Mouse (Mus musculus): ENCODE measurements around the gene Ndufs1. TPM values are rescaled to one million over a fixed set of nuclear protein-coding genes. Genes with fewer than 3 reads are reported as not detected.
A peak's percentile ranks its signal among the peaks of the same experiment; 100 is the strongest.

Gene Ndufs1
- polyA plus RNA-seq, 2 experiments = 57.9 to 108 TPM

GRCm38 (mm10) chr1:63180122-63180521 is 3.5 kb upstream of the Ndufs1 start:
- ATAC-seq (ENCODE audit: insufficient read depth) = no peak
- Histone ChIP-seq H3K4me3 (ENCODE audit: insufficient read depth in 1 of 2, low read depth in 2 of 2, low read length in 2 of 2) (no peak overlapping the region), H3K4me2 (ENCODE audit: low read depth) (no peak overlapping the region), H3K9ac (replicated peaks) (no peak overlapping the region), H3K4me1 (replicated peaks; ENCODE audit: control insufficient read depth in 2 of 2, insufficient read depth in 2 of 2, low read length in 1 of 2) (peaks cover 6 to 15% of the 10 kb centered on the region in 2 experiments), H3K27me3 (ENCODE audit: control insufficient read depth, insufficient read depth, low read length) (no peaks in the 10 kb centered on the region), H3K27ac (no peak overlapping the region), H3K36me3 (replicated peaks; ENCODE audit: control insufficient read depth, insufficient read depth, low read depth) (peaks cover 26% of the 10 kb centered on the region), H3K9me3 (ENCODE audit: control insufficient read depth, low read length) (no peaks in the 10 kb centered on the region)
- DNase-seq (ENCODE audit: low read depth in 3 of 3, low spot score in 3 of 3) = no peak
- no peak for TF ChIP-seq CTCF (IDR thresholded peaks at IDR 0.05; ENCODE audit: low read depth)
- TF ChIP-seq EP300 (IDR thresholded peaks at IDR 0.05; ENCODE audit: low read depth) = no peak
- WGBS (ENCODE audit: insufficient replicate concordance) = 85% methylated on average over 4 of the region's 4 CpGs

GRCm38 (mm10) chr1:63178308-63178707 is 1.7 kb upstream of the Ndufs1 start:
- Histone ChIP-seq H3K27ac (no peak overlapping the region), H3K4me3 (ENCODE audit: insufficient read depth in 1 of 2, low read depth in 2 of 2, low read length in 2 of 2) (peak overlapping the region; percentile 96 to 98), H3K4me2 (ENCODE audit: low read depth) (peak overlapping the region; percentile 84), H3K36me3 (replicated peaks; ENCODE audit: control insufficient read depth, insufficient read depth, low read depth) (peaks cover 26% of the 10 kb centered on the region), H3K27me3 (ENCODE audit: control insufficient read depth, insufficient read depth, low read length) (no peaks in the 10 kb centered on the region), H3K4me1 (replicated peaks; ENCODE audit: control insufficient read depth in 2 of 2, insufficient read depth in 2 of 2, low read length in 1 of 2) (peaks cover 10 to 22% of the 10 kb centered on the region in 2 experiments), H3K9ac (replicated peaks) (peak overlapping the region; percentile 98), H3K9me3 (ENCODE audit: control insufficient read depth, low read length) (no peaks in the 10 kb centered on the region)
- DNase-seq (ENCODE audit: low read depth in 3 of 3, low spot score in 3 of 3) (no peak), ATAC-seq (ENCODE audit: insufficient read depth) (no peak)
- no peak for TF ChIP-seq EP300 (IDR thresholded peaks at IDR 0.05; ENCODE audit: low read depth)
- TF ChIP-seq CTCF (IDR thresholded peaks at IDR 0.05; ENCODE audit: low read depth) = no peak
- 38% methylated on average over 3 of the region's 3 CpGs for WGBS (ENCODE audit: insufficient replicate concordance)

- Histone ChIP-seq H3K4me2 (ENCODE audit: low read depth) (peak overlapping the region; percentile 84), H3K4me3 (ENCODE audit: insufficient read depth in 1 of 2, low read depth in 2 of 2, low read length in 2 of 2) (peak overlapping the region; percentile 96 to 98), H3K36me3 (replicated peaks; ENCODE audit: control insufficient read depth, insufficient read depth, low read depth) (peaks cover 33% of the 10 kb centered on the region), H3K4me1 (replicated peaks; ENCODE audit: control insufficient read depth in 2 of 2, insufficient read depth in 2 of 2, low read length in 1 of 2) (peaks cover 10 to 22% of the 10 kb centered on the region in 2 experiments), H3K9ac (replicated peaks) (peak overlapping the region; percentile 98), H3K27ac (peak overlapping the region; percentile 80), H3K27me3 (ENCODE audit: control insufficient read depth, insufficient read depth, low read length) (no peaks in the 10 kb centered on the region), H3K9me3 (ENCODE audit: control insufficient read depth, low read length) (no peaks in the 10 kb centered on the region)
- no peak for TF ChIP-seq CTCF (IDR thresholded peaks at IDR 0.05; ENCODE audit: low read depth)
- no peak for TF ChIP-seq EP300 (IDR thresholded peaks at IDR 0.05; ENCODE audit: low read depth)
- ATAC-seq (ENCODE audit: insufficient read depth) = peak; percentile 38
- DNase-seq (ENCODE audit: low read depth in 3 of 3, low spot score in 3 of 3) = peak in 1 of 3 experiments; percentile 22
- WGBS (ENCODE audit: insufficient replicate concordance) = under 1% methylated on average over 14 of the region's 14 CpGs
These were observed 402 bp downstream of the Ndufs1 start for GRCm38 (mm10) chr1:63176259-63176603.

DNA sequence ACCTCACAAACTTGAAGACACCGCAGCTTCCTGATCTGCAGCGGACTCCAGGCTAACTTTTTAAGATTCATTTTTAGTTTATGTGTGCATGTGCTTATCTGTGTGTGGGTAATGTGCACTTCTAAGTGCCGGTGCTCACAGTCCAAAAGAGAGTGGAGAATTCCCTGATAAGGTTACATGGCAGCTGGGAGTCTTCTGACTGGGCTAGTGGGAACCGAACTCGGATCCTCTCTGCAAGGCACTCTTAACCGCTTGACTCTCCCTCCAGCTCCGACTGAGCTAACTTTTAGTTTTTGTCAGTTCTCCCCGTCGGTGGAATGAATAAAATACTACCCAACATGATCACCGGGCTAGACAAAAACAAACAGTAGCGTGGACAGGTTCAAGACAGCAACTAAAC is 780 bp downstream of the Ndufs1 start:
- peaks cover 10 to 22% of the 10 kb centered on the region in 2 experiments for H3K4me1 ChIP-seq (replicated peaks; ENCODE audit: control insufficient read depth in 2 of 2, insufficient read depth in 2 of 2, low read length in 1 of 2)
- H3K4me3 ChIP-seq (ENCODE audit: insufficient read depth in 1 of 2, low read depth in 2 of 2, low read length in 2 of 2) = peak overlapping the region; percentile 96 to 98
- H3K9me3 ChIP-seq (ENCODE audit: control insufficient read depth, low read length) = no peaks in the 10 kb centered on the region
- peaks cover 35% of the 10 kb centered on the region for H3K36me3 ChIP-seq (replicated peaks; ENCODE audit: control insufficient read depth, insufficient read depth, low read depth)
- peak overlapping the region; percentile 80 for H3K27ac ChIP-seq
- H3K4me2 ChIP-seq (ENCODE audit: low read depth) = peak overlapping the region; percentile 84
- 3% methylated on average over 11 of the region's 11 CpGs for WGBS (ENCODE audit: insufficient replicate concordance)
- H3K9ac ChIP-seq (replicated peaks) = peak overlapping the region; percentile 98
- DNase-seq (ENCODE audit: low read depth in 3 of 3, low spot score in 3 of 3) (peak in 1 of 3 experiments; percentile 37), ATAC-seq (ENCODE audit: insufficient read depth) (no peak)
- TF ChIP-seq EP300 (IDR thresholded peaks at IDR 0.05; ENCODE audit: low read depth) (no peak), CTCF (IDR thresholded peaks at IDR 0.05; ENCODE audit: low read depth) (no peak)
- no peaks in the 10 kb centered on the region for H3K27me3 ChIP-seq (ENCODE audit: control insufficient read depth, insufficient read depth, low read length)

DNA sequence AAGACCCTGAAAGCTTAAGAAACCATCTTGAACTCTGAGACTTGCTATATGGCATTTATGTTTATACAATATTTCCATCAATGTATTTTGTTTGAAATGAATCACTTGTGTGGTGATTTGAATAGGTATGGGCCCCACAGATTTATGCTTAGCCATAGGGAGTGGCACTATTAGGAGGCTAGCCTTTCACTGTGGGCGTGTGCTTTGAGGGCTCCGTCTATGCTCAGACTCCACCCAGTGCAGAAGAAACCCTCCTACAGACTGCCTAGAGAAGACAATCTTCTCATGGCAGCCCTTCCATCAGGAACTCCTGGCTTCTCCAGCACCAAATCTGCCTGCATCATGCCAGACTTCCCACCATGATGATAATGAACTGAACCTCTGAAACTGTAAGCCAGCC is 8.0 kb downstream of the Ndufs1 start:
- no peaks in the 10 kb centered on the region for H3K9me3 ChIP-seq (ENCODE audit: control insufficient read depth, low read length)
- no peaks in the 10 kb centered on the region; a peak in 1 of 4 replicates for H3K4me1 ChIP-seq (replicated peaks; ENCODE audit: control insufficient read depth in 2 of 2, insufficient read depth in 2 of 2, low read length in 1 of 2)
- H3K4me3 ChIP-seq (ENCODE audit: insufficient read depth in 1 of 2, low read depth in 2 of 2, low read length in 2 of 2) = no peak overlapping the region
- ATAC-seq (ENCODE audit: insufficient read depth) (no peak), DNase-seq (ENCODE audit: low read depth in 3 of 3, low spot score in 3 of 3) (no peak)
- TF ChIP-seq CTCF (IDR thresholded peaks at IDR 0.05; ENCODE audit: low read depth) (no peak), EP300 (IDR thresholded peaks at IDR 0.05; ENCODE audit: low read depth) (no peak)
- no peak overlapping the region for H3K9ac ChIP-seq (replicated peaks)
- 15% methylated on average over 2 of the region's 2 CpGs for WGBS (ENCODE audit: insufficient replicate concordance)
- peaks cover 54% of the 10 kb centered on the region for H3K36me3 ChIP-seq (replicated peaks; ENCODE audit: control insufficient read depth, insufficient read depth, low read depth)
- no peak overlapping the region for H3K27ac ChIP-seq
- no peak overlapping the region for H3K4me2 ChIP-seq (ENCODE audit: low read depth)
- no peaks in the 10 kb centered on the region for H3K27me3 ChIP-seq (ENCODE audit: control insufficient read depth, insufficient read depth, low read length)

All from liver, embryonic 14.5 days (tissue).